Mouse (Mus musculus) lung, adult 2 months (tissue): ENCODE data around the gene Mogs. TPM values are rescaled to one million over a fixed set of nuclear protein-coding genes. Genes with fewer than 3 reads are reported as not detected.

Source experiments
- DNase-seq: peaks from one replicate; pipeline ENCODE4 v3.0.0; 2022
- H3K4me1 ChIP-seq: fragments of 200-500 bp; 2 replicates; pipeline ENCODE4 v1.6.1; 2011; ENCODE audit warnings: low read length; ENCODE audit not compliant: control insufficient read depth, insufficient read depth
- H3K4me3 ChIP-seq: fragments of 200-500 bp; replicated peaks from 2 replicates; pipeline ENCODE3; 2011; ENCODE audit warnings: low read depth, mild to moderate bottlenecking, control low read depth, low read length; ENCODE audit errors: extremely low read depth
- CTCF ChIP-seq: fragments of 200-500 bp; IDR thresholded peaks from 2 replicates; pipeline ENCODE4 v1.5.1; 2011; ENCODE audit warnings: mild to moderate bottlenecking, low read length, control low read depth; ENCODE audit not compliant: insufficient read depth
- POLR2A ChIP-seq: fragments of 200-500 bp; IDR thresholded peaks from 2 replicates; pipeline ENCODE4 v1.6.1; 2011; ENCODE audit warnings: low read depth, mild to moderate bottlenecking, control low read depth, low read length, borderline replicate concordance; ENCODE audit errors: extremely low read depth
- WGBS: fragments of 180-500 bp; shearing (Covaris S2); methylation state at CpG from one replicate; pipeline ENCODE4 v1.1.7; 2018; 5-methylcytosine and 5-hydroxymethylcytosine counted together
- polyA plus RNA-seq: library from polyadenylated mRNA; depleted of rRNA; stranded (reverse); fragments of >200 nt; gene quantifications from 2 replicates; pipeline ENCODE4 v1.2.3, GENCODE M21; 2012

Gene Mogs
- polyA plus RNA-seq, 1 experiment = 40.6 TPM

DNA sequence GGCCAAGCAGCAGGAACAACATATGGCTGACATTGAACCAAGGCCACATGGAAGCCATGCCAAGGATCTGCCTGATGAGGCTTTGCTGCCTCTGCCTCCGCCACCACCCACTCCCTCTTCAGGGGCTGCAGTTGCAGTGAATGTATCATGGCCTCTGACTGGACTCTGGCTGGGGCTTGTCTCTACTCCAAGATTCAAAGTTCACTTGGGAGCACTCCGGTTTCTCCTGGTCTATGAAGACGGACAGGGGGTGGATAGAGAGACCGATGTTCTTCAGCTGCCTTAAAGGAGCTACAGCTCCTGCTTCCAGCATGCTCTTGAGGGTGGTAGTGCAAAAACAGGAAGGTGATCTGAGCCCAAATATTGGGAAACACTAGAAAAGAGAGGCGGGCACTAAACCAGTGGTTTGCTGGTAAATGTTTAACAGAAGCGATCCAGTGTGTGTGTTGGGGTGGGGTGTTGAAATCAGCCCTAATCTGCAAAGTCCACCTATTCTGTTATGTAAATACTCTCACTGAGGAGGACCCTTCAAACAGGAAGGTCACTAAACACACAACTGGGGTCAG is 16.3 kb downstream of the Mogs start:
- Histone ChIP-seq H3K4me3 (no peak overlapping the region), H3K4me1 (peaks cover 1% of the 10 kb centered on the region; the same call in 1 of the 2 replicates)
- WGBS = 32% methylated on average over 6 of the region's 6 CpGs
- TF ChIP-seq POLR2A (0 out of 2 replicates have a peak, but pooled peaks have one; percentile 10), CTCF (no peak)
- peak; percentile 56 for DNase-seq

DNA sequence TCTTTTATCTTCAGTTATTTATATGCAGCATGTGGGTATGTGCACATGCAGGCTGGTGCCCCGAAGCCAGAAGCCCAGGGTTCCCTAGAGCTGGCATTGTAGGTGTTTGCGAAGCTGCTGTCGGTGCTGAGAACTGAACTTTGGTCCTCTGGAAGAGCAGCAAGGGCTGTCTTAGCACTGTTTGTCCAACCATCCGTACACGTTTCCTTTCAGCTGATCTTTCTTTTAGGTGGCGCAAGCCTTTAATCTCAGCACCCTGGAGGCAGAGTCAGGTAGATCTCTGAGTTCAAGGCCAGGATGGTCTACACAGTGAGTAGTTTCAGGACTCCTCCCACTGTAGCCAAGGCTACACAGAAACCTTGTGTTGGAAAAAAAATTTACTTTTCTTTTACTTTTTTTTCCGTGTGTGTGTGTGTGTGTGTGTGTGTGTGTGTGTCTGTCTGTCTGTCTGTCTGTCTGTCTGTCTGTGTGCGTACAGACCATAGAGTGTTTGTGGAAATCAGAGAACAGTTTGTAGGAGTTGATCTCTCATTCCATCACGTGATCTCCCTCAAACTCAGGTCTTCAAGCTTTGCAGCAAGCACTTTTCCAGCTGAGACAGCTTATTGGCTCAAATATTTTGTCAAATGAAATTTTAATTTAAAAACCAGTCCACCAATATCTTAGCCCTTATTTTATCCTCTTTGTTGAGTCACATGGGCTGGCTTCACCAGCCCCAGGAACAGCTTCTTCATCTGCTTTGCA is 17.1 kb downstream of the Mogs start:
- no peak for DNase-seq
- 65% methylated on average over 9 of the region's 9 CpGs for WGBS
- TF ChIP-seq POLR2A = no peak
- TF ChIP-seq CTCF = no peak
- peaks cover 2% of the 10 kb centered on the region; the same call in 1 of the 2 replicates for H3K4me1 ChIP-seq
- H3K4me3 ChIP-seq = no peak overlapping the region

DNA sequence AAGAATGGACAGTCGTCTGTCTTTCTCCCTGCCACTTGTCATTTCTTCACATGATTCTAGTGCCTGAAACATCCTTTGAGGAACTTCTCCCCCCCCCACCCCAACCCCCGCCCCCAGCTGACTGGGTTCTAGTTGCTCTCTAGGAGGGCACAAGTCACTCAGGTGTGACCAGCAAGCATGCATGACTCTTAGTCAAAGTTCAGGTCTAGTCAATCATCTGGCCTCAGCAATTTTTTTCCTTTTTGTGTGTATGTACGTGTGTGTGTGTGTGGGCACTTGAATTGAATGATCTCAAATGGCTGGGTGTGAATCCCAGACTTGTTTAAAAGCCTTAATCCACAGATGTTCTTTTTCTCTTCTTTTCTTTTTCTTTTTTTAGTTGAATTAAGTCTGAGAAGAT is 18.9 kb downstream of the Mogs start:
- H3K4me3 ChIP-seq = no peak overlapping the region
- 63% methylated on average over 3 of the region's 3 CpGs for WGBS
- peaks cover 9% of the 10 kb centered on the region for H3K4me1 ChIP-seq
- TF ChIP-seq CTCF = no peak
- TF ChIP-seq POLR2A = no peak
- no peak for DNase-seq

DNA sequence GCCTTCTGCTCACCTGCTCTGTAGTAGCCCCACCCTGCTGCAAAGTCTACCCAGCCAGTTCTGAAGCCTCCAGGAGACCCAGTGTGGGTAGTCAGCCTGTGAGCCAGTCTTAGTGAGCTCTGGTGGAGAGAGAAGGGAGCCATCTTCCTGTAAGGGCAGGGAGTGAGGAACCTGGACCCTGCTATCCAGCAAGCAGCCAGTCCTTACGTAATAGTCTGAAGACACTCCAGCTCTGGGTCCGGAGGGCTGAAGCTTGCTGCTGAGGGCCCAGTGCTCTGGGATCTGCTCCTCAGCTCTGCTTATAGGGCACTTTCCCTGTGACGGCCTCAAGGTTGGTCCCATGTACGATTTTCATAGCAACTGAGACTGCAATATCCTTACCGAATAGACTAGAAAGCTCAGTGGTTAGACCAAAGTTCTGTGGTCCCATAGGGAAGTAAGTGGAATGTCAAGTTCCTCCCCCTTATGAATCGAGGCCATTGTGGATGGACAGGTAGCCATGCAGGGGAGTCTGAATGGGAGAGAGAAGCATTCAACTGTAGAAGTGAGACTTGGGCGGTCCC is 19.7 kb downstream of the Mogs start, which contains the start of gene Rtkn:
TSS of gene Rtkn (plus strand) at position 513 of the 563 bp plus-strand sequence.
- peak within 1 kb of the TSS; percentile 62 for H3K4me3 ChIP-seq
- 59% methylated on average over 7 of the region's 7 CpGs for WGBS
- peak; percentile 33 for DNase-seq
- peaks cover 9% of the 10 kb centered on the region for H3K4me1 ChIP-seq
- TF ChIP-seq POLR2A (no peak), CTCF (no peak)

DNA sequence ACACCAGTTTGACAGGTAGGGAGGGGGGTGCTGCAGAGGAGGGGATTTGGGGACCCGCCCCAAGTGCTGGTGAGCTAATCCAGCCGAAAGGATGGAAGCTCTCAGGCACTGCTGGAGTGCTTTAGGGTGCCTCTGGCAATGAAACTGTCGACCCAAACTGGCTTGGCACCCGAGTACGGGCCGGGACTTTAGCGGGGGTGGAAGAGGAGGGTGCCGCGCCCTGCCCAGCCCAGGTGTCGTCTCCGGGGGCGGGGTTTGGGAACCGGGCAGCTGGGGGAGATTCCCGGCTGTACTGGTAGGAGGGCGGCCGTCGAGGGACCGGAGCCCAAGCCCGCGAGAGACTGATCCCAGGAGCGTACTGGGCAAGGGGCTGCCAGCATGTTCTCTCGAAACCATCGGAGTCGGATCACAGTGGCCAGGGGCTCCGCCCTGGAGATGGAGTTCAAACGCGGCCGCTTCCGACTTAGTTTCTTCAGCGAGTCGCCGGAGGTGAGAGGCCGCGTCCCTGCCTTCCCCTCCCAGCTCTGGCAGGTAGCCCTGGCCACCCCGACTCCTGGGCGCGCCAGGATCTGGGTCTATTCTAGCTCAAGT is 20.4 kb downstream of the Mogs start:
- Histone ChIP-seq H3K4me1 (peaks cover 9% of the 10 kb centered on the region), H3K4me3 (peak overlapping the region; percentile 62)
- 10% methylated on average over 37 of the region's 37 CpGs for WGBS
- DNase-seq = peak; percentile 72
- no peak for TF ChIP-seq CTCF
- TF ChIP-seq POLR2A = peak; percentile 67; the same call in 1 of the 2 replicates

DNA sequence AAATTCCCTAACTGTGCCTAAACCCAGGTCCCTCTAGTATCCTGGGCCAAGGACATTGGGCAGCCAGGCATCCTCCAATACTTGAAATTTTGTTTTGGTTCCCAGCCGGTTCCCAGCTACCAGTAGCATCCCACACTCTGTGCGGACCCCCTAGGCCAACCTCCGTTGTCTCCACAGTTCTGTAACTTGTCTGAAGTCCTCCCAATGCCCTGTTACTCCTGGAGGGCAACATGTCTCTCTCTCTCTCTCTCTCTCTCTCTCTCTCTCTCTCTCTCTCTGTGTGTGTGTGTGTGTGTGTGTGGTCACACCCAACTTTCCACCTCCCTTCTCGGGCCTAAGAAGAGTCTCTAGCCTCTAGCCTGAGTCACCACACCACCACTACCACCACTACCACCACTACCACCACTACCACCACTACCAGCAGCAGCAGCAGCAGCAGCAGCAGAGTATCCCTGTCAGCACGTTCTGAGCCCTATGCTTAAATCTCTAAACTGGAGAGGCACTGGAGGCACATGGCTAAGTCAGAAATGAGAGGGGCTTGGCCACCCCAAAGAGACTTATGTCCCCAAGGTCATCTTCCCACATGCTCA is 21.1 kb downstream of the Mogs start:
- H3K4me1 ChIP-seq = peaks cover 9% of the 10 kb centered on the region
- no peak for DNase-seq
- peak overlapping the region; percentile 62 for H3K4me3 ChIP-seq
- WGBS = 25% methylated on average over 5 of the region's 5 CpGs
- TF ChIP-seq POLR2A = no peak
- no peak for TF ChIP-seq CTCF

DNA sequence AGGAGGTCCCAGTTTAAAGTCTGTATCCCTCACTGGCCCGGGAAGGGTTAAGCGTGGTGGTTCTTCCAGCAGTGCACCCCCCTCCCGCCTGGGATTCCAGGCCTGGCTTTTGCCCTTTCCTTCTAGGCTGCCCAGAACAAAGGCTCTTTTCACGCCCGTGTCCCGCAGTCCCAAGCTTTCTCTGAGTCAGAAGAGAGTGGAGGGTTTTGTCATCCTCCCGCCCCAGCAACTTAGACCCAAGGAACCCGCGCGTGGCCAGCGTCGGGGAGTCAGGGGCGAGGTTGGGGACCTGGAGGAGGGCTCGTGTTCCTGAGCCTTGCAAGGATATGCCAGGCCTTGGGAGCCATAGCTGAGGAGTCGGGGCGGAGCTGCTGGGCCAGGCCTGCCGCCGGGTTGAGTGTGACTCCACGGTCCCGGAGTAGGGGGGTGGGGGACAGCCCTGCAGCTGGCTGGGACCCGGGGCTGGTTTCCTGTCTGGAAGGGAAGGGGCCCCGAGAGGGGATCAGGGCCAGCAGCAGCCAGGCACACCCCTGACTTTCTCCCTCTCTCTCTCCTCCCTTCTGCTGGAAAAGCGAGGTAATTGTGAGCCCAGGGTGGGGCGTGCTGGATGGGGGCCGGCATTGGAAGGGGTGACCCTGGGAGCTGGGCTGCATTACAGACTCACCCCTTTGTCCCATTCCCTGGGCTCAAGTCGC is 21.7 kb downstream of the Mogs start:
- TF ChIP-seq POLR2A = no peak
- TF ChIP-seq CTCF = no peak
- Histone ChIP-seq H3K4me1 (peaks cover 9% of the 10 kb centered on the region), H3K4me3 (peak overlapping the region; percentile 62)
- WGBS = under 1% methylated on average over 26 of the region's 26 CpGs
- peak; percentile 69 for DNase-seq

DNA sequence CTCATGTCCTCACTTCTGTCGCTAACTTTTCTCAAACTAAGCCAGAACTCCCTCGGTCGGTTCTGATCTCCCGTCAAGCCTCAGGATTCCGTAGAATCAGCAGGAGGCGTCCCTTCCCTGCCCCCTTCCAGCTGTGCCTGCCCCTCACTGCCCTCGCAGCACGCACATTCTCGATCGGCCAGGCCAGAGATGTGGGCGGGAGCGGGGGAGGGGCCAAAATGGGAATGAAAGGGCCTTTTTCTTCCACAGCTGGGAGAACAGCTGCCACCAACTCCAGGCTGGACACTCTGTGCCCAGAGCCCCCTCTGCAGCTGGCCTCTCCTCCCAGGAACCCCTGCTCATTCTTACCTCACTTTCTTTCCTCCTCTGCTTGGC is 22.3 kb downstream of the Mogs start:
- TF ChIP-seq CTCF (no peak), POLR2A (peak; percentile 72; the same call in 1 of the 2 replicates)
- Histone ChIP-seq H3K4me1 (peaks cover 9% of the 10 kb centered on the region), H3K4me3 (peak overlapping the region; percentile 62)
- DNase-seq = peak; percentile 84
- WGBS = 1% methylated on average over 12 of the region's 12 CpGs
